Mouse (Mus musculus) heart, postnatal 0 days (tissue): ENCODE measurements at regions not wholly inside any gene's neighbourhood (a gene's known extent, or its start where the extent isn't known, plus 50 kb on each side); places are given as distances from the start of the nearest gene placed in this dataset.

Experiments used
- CTCF ChIP-seq: IDR thresholded peaks from 2 replicates; pipeline ENCODE4 v1.5.1; 2016; ENCODE audit warnings: antibody characterized with exemption, control low read depth, low read depth
- EP300 ChIP-seq: IDR thresholded peaks from 2 replicates; pipeline ENCODE4 v1.6.1; 2016; ENCODE audit warnings: antibody characterized with exemption, low read depth

DNA sequence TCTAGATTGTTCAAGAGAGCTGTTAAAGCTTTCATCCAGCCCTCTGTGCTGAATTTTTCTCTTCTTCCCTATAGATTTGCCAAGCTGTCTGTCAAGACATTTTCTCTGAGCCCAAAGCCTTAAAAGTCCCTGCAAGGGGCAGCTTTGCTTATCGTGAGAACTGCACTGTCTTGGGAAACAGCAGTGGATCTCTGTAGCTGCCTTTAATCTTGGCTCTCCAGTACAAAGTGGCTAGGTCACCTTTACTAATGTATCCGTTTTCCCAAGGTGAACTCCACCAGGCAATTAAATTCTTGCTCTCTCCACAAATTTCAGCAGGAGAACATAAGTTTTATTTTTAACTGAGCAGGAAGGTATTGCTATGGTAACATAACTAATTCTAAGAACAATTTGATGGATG lies 431.2 kb downstream of the 9430069I07Rik start:
- TF ChIP-seq CTCF (no peak), EP300 (no peak)
